8 mouse cellular contexts compared by ENCODE assay signal in the genomic region with DNA sequence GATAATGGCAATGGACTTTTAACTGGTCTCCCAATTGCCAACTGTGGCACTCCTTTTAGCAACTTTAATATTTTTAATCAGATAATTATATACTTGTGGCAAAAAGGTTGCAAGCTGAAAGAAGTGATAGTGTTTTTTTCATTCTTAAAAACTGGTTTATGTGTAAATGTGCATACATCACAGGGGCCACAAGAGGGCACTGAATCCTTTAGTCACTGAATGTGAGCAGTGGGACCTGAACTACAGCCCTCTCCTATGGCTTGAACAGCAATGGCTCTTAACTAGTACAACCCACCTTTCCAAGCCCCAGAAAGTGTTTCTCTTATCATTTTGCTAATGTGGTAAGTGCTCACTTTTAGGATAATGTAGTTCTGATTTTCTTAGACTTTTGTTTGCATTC.
DNase-seq lines count a peak whose midpoint lies in the region; ATAC-seq and TF ChIP-seq lines count a peak whose summit lies in the region.

No protein-coding gene starts in this region.

- H3K36me3 ChIP-seq in hindbrain, embryonic 11.5 days (ENCODE audit: control insufficient read depth, insufficient read depth, low read length) = no peaks in the 10 kb centered on the region
- H3K36me3 ChIP-seq in hindbrain, embryonic 12.5 days = no peaks in the 10 kb centered on the region
- no peaks in the 10 kb centered on the region for H3K36me3 ChIP-seq in G1E (replicated peaks)
- H3K36me3 ChIP-seq in midbrain, postnatal 0 days (ENCODE audit: insufficient read depth, low read length) = no peaks in the 10 kb centered on the region

- ATAC-seq in hindbrain, embryonic 11.5 days (ENCODE audit: low FRiP score) = no peak
- ATAC-seq in hindbrain, embryonic 12.5 days (ENCODE audit: low FRiP score) = no peak
- no peak for ATAC-seq in G1E (ENCODE audit: extremely low read depth, insufficient number of reproducible peaks, low FRiP score, poor library complexity, severe bottlenecking)
- no peak for ATAC-seq in midbrain, postnatal 0 days (ENCODE audit: low FRiP score)

- no peaks in the 10 kb centered on the region for H3K4me1 ChIP-seq in hindbrain, embryonic 11.5 days (replicated peaks; ENCODE audit: control insufficient read depth, insufficient read depth, low read length)
- no peaks in the 10 kb centered on the region for H3K4me1 ChIP-seq in hindbrain, embryonic 12.5 days
- no peaks in the 10 kb centered on the region for H3K4me1 ChIP-seq in G1E (ENCODE audit: insufficient read depth, low read depth, low read length)
- no peaks in the 10 kb centered on the region for H3K4me1 ChIP-seq in midbrain, postnatal 0 days (ENCODE audit: insufficient read depth, low read length)

- H3K9ac ChIP-seq in hindbrain, embryonic 11.5 days (ENCODE audit: low read depth, low read length) = no peak overlapping the region
- no peak overlapping the region for H3K9ac ChIP-seq in hindbrain, embryonic 12.5 days
- H3K9ac ChIP-seq in midbrain, postnatal 0 days (replicated peaks; ENCODE audit: low read length, poor library complexity, severe bottlenecking) = no peak overlapping the region

- TF ChIP-seq CTCF in G1E (IDR thresholded peaks at IDR 0.05; ENCODE audit: low read depth, low read length) = 0 out of 2 replicates have a peak, but pooled peaks have one; percentile 28
- TF ChIP-seq CTCF in gastrocnemius, adult 2 months (IDR thresholded peaks at IDR 0.05) = peak; percentile 83
- TF ChIP-seq CTCF in midbrain, postnatal 0 days (IDR thresholded peaks at IDR 0.05) = peak; percentile 88

- peak; percentile 65 for DNase-seq in hindbrain, embryonic 11.5 days (ENCODE audit: low spot score)
- peak; percentile 9 for DNase-seq in G1E (ENCODE audit: low spot score)
- peak; percentile 29 for DNase-seq in c-Kit-positive CD71-positive TER-119-positive erythroid progenitor cells, embryonic 14.5 days (ENCODE audit: low spot score)
- DNase-seq in gastrocnemius, adult 2 months = peak; percentile 56
- peak; percentile 30 to 45 for DNase-seq in layer of hippocampus, postnatal 36 days
- peak; percentile 82 for DNase-seq in midbrain, postnatal 0 days (ENCODE audit: low spot score)
- DNase-seq in urinary bladder, postnatal 36 days (ENCODE audit: low spot score in 2 of 2) = peak; percentile 43 to 53

- intact Hi-C loops in gastrocnemius, adult 2 months (cut with DNase I) = loop anchor here (2.0 to 5.0 kb wide), 3 partner anchors 61 to 165 kb away; partner anchors contain the start of gene Ipp

- H3K4me3 ChIP-seq in hindbrain, embryonic 11.5 days (ENCODE audit: low read depth, low read length) = no peak overlapping the region
- no peak overlapping the region for H3K4me3 ChIP-seq in hindbrain, embryonic 12.5 days
- no peak overlapping the region for H3K4me3 ChIP-seq in G1E (ENCODE audit: low read depth, low read length)
- H3K4me3 ChIP-seq in gastrocnemius, adult 2 months = no peak overlapping the region
- H3K4me3 ChIP-seq in midbrain, postnatal 0 days (ENCODE audit: low read depth, low read length) = no peak overlapping the region

- no peak overlapping the region for H3K4me2 ChIP-seq in hindbrain, embryonic 11.5 days (replicated peaks; ENCODE audit: low read depth, low read length)
- no peak overlapping the region for H3K4me2 ChIP-seq in hindbrain, embryonic 12.5 days (replicated peaks)
- H3K4me2 ChIP-seq in midbrain, postnatal 0 days (ENCODE audit: low read depth, low read length, poor library complexity, severe bottlenecking) = no peak overlapping the region

- H3K9me3 ChIP-seq in hindbrain, embryonic 11.5 days (ENCODE audit: control insufficient read depth, low read length) = no peaks in the 10 kb centered on the region
- no peaks in the 10 kb centered on the region for H3K9me3 ChIP-seq in hindbrain, embryonic 12.5 days (replicated peaks)
- no peaks in the 10 kb centered on the region for H3K9me3 ChIP-seq in G1E (replicated peaks)
- H3K9me3 ChIP-seq in midbrain, postnatal 0 days (ENCODE audit: low read length) = no peaks in the 10 kb centered on the region

- no peak overlapping the region for H3K27ac ChIP-seq in hindbrain, embryonic 11.5 days (ENCODE audit: low read depth, low read length)
- no peak overlapping the region for H3K27ac ChIP-seq in hindbrain, embryonic 12.5 days
- H3K27ac ChIP-seq in gastrocnemius, adult 2 months = no peak overlapping the region
- H3K27ac ChIP-seq in midbrain, postnatal 0 days (ENCODE audit: low read depth, low read length) = no peak overlapping the region

- H3K27me3 ChIP-seq in hindbrain, embryonic 11.5 days (ENCODE audit: control insufficient read depth, insufficient read depth, low read length) = no peaks in the 10 kb centered on the region
- no peaks in the 10 kb centered on the region for H3K27me3 ChIP-seq in hindbrain, embryonic 12.5 days
- no peaks in the 10 kb centered on the region for H3K27me3 ChIP-seq in G1E (ENCODE audit: insufficient read depth, low read length)
- no peaks in the 10 kb centered on the region for H3K27me3 ChIP-seq in midbrain, postnatal 0 days (ENCODE audit: insufficient read depth, low read length)

Comparison
In these comparisons a context has a peak if more than half of its experiments do, and no peak if none do; other contexts are left out.
1. DNase-seq: peak in every context shown above with its lines; median percentile 82 in midbrain, postnatal 0 days; 65 in hindbrain, embryonic 11.5 days; 56 in gastrocnemius, adult 2 months; 48 in urinary bladder, postnatal 36 days; 38 in layer of hippocampus, postnatal 36 days; 29 in c-Kit-positive CD71-positive TER-119-positive erythroid progenitor cells, embryonic 14.5 days; 9 in G1E.
2. CTCF ChIP-seq: peak in every context shown above with its lines; median percentile 88 in midbrain, postnatal 0 days; 83 in gastrocnemius, adult 2 months; 28 in G1E.